Mouse (Mus musculus): ENCODE measurements around the gene Jagn1. TPM values are rescaled to one million over a fixed set of nuclear protein-coding genes. Genes with fewer than 3 reads are reported as not detected.

The Jagn1 gene
- polyA plus RNA-seq, 1 experiment from 2014 or later: 106 TPM

DNA sequence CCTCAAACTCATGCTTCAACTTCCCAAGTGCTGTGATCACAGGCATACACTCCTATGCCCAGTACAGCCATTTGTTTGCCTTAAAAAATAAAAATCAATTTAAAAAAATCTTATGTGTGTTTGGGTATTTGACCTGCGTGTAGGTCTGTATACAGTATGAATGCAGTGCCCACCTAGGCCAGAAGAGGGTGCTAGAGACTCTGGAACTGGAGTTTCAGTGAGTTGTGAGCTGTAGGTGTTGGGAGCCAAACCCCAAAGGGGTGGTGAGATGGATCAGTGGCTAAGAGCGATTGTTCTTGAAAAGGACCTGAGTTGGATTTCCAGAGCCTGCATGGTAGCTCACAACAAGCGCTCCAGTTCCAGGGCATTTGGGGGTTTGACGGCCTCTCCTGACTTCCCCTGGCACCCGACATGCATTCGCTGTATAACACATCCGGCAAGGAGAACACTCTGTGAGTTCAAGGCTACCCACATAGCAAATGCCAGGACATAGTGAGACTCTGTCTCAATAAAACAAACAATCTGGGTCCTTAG lies 1.2 kb upstream of the Jagn1 start:
- no peak overlapping the region for H3K9ac ChIP-seq (ENCODE audit: low read depth, low read length)
- 0 out of 2 replicates have a peak, but pooled peaks have one; percentile 24 for ATAC-seq
- peaks cover 7% of the 10 kb centered on the region for H3K4me1 ChIP-seq (ENCODE audit: control insufficient read depth, insufficient read depth, low read depth, low read length)
- H3K4me3 ChIP-seq (ENCODE audit: low read length): no peak overlapping the region
- H3K27ac ChIP-seq (ENCODE audit: low read depth, low read length): no peak overlapping the region
- 53% methylated on average over 7 of the region's 7 CpGs for WGBS
- no peak overlapping the region for H3K4me2 ChIP-seq (ENCODE audit: low read length)
- no peaks in the 10 kb centered on the region for H3K36me3 ChIP-seq (ENCODE audit: control insufficient read depth, insufficient read depth, low read length)
- no peaks in the 10 kb centered on the region for H3K9me3 ChIP-seq (ENCODE audit: control insufficient read depth, low read length)
- H3K27me3 ChIP-seq (replicated peaks; ENCODE audit: control insufficient read depth, insufficient read depth, low read length): no peaks in the 10 kb centered on the region

DNA sequence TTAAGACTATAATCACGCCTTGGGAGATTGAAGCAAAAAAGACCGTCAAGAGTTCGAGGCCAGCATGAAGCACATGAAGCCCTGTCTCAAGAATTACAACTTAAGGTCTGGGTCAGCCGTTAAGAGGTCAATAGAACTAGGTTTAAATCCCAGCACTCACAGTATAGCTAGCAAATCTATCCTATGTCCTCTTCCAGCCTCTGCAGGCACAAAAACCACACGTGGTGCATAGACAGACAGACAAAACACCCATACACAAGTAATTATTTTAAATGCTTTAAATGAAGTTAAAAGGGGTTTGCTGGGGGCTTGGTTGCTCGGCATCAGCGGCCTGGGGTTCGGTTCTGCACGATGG lies 305 bp upstream of the Jagn1 start:
- H3K36me3 ChIP-seq (ENCODE audit: control insufficient read depth, insufficient read depth, low read length): peaks cover 4% of the 10 kb centered on the region
- H3K9me3 ChIP-seq (ENCODE audit: control insufficient read depth, low read length): no peaks in the 10 kb centered on the region
- H3K9ac ChIP-seq (ENCODE audit: low read depth, low read length): peak overlapping the region; percentile 98
- 41% methylated on average over 9 of the region's 9 CpGs for WGBS
- peak overlapping the region; percentile 79 for H3K27ac ChIP-seq (ENCODE audit: low read depth, low read length)
- peaks cover 7% of the 10 kb centered on the region for H3K4me1 ChIP-seq (ENCODE audit: control insufficient read depth, insufficient read depth, low read depth, low read length)
- H3K4me2 ChIP-seq (ENCODE audit: low read length): peak overlapping the region; percentile 87
- peak; percentile 53 for ATAC-seq
- H3K4me3 ChIP-seq (ENCODE audit: low read length): peak overlapping the region; percentile 95
- H3K27me3 ChIP-seq (replicated peaks; ENCODE audit: control insufficient read depth, insufficient read depth, low read length): no peaks in the 10 kb centered on the region

DNA sequence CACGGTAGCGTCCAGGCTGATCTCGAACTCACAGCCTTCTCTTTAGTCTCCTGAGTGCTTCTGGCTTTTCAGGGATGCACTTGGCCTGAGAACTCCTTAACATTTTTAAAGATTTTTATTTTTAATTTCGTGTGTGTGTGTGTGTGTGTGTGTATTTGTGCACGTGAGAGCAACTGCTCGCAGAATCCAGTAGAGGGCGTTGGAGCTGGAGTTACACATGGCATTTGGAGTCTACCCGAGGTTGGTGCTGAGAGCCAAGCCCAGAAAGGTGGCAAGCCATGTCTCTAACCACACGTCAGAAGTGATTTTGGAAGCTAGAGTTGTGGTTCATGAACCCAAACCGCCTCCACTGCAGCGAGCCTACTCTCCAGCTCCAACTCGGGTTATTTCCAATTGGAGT lies 722 bp downstream of the Jagn1 start:
- peak overlapping the region; percentile 95 for H3K4me3 ChIP-seq (ENCODE audit: low read length)
- H3K9me3 ChIP-seq (ENCODE audit: control insufficient read depth, low read length): no peaks in the 10 kb centered on the region
- ATAC-seq: no peak
- no peaks in the 10 kb centered on the region for H3K27me3 ChIP-seq (replicated peaks; ENCODE audit: control insufficient read depth, insufficient read depth, low read length)
- peaks cover 7% of the 10 kb centered on the region for H3K4me1 ChIP-seq (ENCODE audit: control insufficient read depth, insufficient read depth, low read depth, low read length)
- 50% methylated on average over 12 of the region's 12 CpGs for WGBS
- H3K4me2 ChIP-seq (ENCODE audit: low read length): peak overlapping the region; percentile 87
- peak overlapping the region; percentile 98 for H3K9ac ChIP-seq (ENCODE audit: low read depth, low read length)
- H3K36me3 ChIP-seq (ENCODE audit: control insufficient read depth, insufficient read depth, low read length): peaks cover 14% of the 10 kb centered on the region
- H3K27ac ChIP-seq (ENCODE audit: low read depth, low read length): no peak overlapping the region

DNA sequence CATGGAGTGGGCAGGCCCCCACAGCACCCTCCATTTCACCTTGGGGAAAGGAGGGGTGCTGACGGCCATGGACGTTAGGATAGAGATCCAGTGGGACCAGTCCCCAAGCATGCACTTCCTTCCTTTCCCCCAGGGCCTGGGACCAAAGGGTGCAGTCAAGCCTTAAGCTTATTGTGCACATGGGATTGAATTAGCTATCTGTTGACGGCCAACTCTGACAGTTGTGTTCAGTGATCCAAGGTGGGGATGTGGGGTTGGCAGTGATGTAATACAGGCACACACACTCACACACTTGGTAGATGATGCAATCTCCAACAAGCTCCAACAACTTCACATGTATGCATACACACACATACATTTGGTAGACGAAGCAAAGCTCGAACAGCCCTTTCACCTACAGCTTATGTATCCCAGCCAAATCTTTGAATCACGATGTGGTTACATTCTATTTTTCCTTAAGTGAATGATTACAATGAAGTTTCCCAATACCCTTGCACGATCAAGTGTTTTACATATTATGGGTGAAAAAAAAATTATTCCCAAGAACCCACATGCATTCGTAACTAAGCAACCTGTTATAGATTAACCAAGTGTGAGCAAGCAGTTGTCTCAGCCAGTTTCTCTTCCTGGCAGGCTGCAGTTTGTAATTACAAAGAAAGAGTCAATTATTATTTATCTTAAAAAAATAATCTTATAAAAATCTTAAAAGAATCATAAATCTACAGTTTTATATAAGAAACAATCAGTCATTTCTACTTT lies 2.0 kb downstream of the Jagn1 start:
- peaks cover 19% of the 10 kb centered on the region for H3K36me3 ChIP-seq (ENCODE audit: control insufficient read depth, insufficient read depth, low read length)
- no peak overlapping the region for H3K4me2 ChIP-seq (ENCODE audit: low read length)
- no peaks in the 10 kb centered on the region for H3K27me3 ChIP-seq (replicated peaks; ENCODE audit: control insufficient read depth, insufficient read depth, low read length)
- H3K27ac ChIP-seq (ENCODE audit: low read depth, low read length): no peak overlapping the region
- ATAC-seq: no peak
- 79% methylated on average over 7 of the region's 8 CpGs for WGBS
- H3K9ac ChIP-seq (ENCODE audit: low read depth, low read length): no peak overlapping the region
- peaks cover 7% of the 10 kb centered on the region for H3K4me1 ChIP-seq (ENCODE audit: control insufficient read depth, insufficient read depth, low read depth, low read length)
- no peaks in the 10 kb centered on the region for H3K9me3 ChIP-seq (ENCODE audit: control insufficient read depth, low read length)
- no peak overlapping the region for H3K4me3 ChIP-seq (ENCODE audit: low read length)

DNA sequence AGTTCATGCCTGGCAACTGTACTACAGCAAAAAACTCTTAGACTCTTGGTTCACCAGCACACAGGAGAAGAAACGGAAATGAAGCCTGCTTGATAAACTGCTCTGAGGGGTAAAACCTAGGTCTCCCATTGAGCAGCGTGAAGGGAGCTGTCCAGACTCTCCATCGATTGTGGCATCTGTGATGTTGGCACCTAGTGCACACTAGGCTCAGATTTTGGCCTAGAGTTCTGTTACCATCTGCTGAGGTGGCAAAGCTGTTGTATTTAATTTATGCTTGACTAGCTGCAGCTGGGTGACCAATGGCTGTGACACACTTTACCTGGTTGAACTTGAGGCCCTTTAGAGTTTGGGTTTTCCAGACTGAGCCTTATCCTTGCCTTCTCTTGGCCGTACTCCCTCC lies 5.3 kb downstream of the Jagn1 start:
- 88% methylated on average over 4 of the region's 4 CpGs for WGBS

DNA sequence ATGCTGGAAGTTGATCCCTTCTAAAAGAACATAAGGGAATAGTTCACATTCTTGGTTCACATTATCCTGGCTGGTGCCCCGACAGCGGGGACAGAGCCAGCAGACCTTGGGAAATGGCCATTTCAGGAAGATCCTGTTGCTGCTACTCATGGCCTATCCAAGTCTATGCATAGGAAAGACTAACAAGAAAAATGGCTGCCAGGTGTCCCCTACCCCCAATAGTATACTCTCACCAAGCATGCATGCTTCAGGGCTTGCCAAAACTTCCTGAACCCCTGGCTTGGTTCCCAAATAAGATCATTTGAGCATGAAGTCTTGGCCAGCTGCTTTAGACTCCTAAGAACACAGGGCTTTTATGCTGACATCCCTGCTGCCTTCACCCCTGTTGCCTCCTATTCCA lies 9.5 kb downstream of the Jagn1 start:
- 74% methylated on average over 2 of the region's 2 CpGs for WGBS
- H3K36me3 ChIP-seq (ENCODE audit: control insufficient read depth, insufficient read depth, low read length): peaks cover 17% of the 10 kb centered on the region
- ATAC-seq: peak; percentile 74
- H3K9me3 ChIP-seq (ENCODE audit: control insufficient read depth, low read length): no peaks in the 10 kb centered on the region
- no peak overlapping the region for H3K9ac ChIP-seq (ENCODE audit: low read depth, low read length)
- H3K27me3 ChIP-seq (replicated peaks; ENCODE audit: control insufficient read depth, insufficient read depth, low read length): no peaks in the 10 kb centered on the region
- H3K4me2 ChIP-seq (ENCODE audit: low read length): no peak overlapping the region
- H3K27ac ChIP-seq (ENCODE audit: low read depth, low read length): no peak overlapping the region; the same call in 1 of the 2 replicates
- H3K4me3 ChIP-seq (ENCODE audit: low read length): no peak overlapping the region
- H3K4me1 ChIP-seq (ENCODE audit: control insufficient read depth, insufficient read depth, low read depth, low read length): no peaks in the 10 kb centered on the region

More for the DNA sequence above, 5.3 kb downstream of the Jagn1 start:
- Histone ChIP-seq H3K4me3 (ENCODE audit: low read length) (no peak overlapping the region), H3K4me1 (ENCODE audit: control insufficient read depth, insufficient read depth, low read depth, low read length) (peaks cover 7% of the 10 kb centered on the region), H3K27me3 (replicated peaks; ENCODE audit: control insufficient read depth, insufficient read depth, low read length) (no peaks in the 10 kb centered on the region), H3K4me2 (ENCODE audit: low read length) (no peak overlapping the region), H3K27ac (ENCODE audit: low read depth, low read length) (no peak overlapping the region), H3K9me3 (ENCODE audit: control insufficient read depth, low read length) (no peaks in the 10 kb centered on the region), H3K9ac (ENCODE audit: low read depth, low read length) (no peak overlapping the region), H3K36me3 (ENCODE audit: control insufficient read depth, insufficient read depth, low read length) (peaks cover 19% of the 10 kb centered on the region)
- ATAC-seq: peak; percentile 37; the same call in 1 of the 2 replicates

DNA sequence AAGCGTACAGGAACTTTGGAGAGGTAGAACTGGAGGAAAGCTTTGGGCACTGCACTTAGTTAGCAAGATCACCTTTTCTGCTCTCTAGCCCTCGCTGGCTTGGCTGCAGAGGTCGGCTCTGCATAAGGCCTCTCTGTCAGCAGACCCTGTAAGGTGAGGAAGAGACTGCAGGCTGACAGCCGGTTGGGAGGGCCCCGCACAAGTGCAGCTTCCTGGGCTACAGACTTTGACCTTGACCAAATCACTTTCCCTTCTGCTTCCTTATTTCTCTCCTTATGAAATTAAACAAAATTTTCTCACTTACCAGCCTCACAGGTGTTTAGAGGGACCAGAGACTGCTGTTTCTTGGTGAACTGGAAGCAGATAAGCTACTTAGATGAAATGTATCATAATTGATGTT lies 12.6 kb downstream of the Jagn1 start:
- H3K9ac ChIP-seq (ENCODE audit: low read depth, low read length): no peak overlapping the region
- H3K27me3 ChIP-seq (replicated peaks; ENCODE audit: control insufficient read depth, insufficient read depth, low read length): no peaks in the 10 kb centered on the region

DNA sequence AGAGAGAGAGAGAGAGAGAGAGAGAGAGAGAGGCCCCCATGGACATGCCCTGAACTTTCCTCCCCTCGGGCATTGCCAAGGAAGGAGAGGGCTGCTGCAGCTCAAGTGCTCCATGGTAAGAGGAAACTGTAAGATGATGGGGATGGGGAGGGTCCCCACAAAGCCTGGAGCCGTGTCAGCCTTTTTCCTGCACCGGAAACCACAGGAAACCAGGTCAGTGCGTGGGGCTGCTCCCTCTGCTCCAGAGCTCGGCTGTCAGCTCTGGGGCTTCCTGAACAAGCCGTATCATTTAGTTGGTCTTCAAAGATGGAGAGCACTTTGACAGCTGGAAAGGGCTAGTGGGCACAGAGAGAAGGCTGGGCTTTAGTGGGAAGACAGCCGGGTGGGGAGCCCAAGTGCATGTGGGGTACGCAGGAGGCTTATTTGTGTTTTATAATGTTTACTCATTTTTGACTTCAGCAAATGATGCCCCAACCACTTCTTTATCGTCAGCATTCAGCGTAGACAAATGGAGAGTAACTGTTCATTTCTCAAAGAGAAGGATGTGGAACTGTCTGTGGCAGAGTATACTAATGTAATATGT lies 15.7 kb downstream of the Jagn1 start, which contains the start of gene Il17re:
Gene Il17re, plus strand, starts transcription at position 533 of the 583 bp plus-strand sequence.
- WGBS: 80% methylated on average over 10 of the region's 10 CpGs
- 0 out of 2 replicates have a peak within 1 kb of the TSS, but pooled peaks have one; percentile 2 for H3K9ac ChIP-seq (ENCODE audit: low read depth, low read length)
- H3K4me2 ChIP-seq (ENCODE audit: low read length): no peak within 1 kb of the TSS
- no peak within 1 kb of the TSS for H3K27ac ChIP-seq (ENCODE audit: low read depth, low read length)
- no peaks in the 10 kb centered on the region for H3K27me3 ChIP-seq (replicated peaks; ENCODE audit: control insufficient read depth, insufficient read depth, low read length)
- no peaks in the 10 kb centered on the region for H3K36me3 ChIP-seq (ENCODE audit: control insufficient read depth, insufficient read depth, low read length)
- H3K4me1 ChIP-seq (ENCODE audit: control insufficient read depth, insufficient read depth, low read depth, low read length): no peaks in the 10 kb centered on the region
- no peak for ATAC-seq
- no peak within 1 kb of the TSS for H3K4me3 ChIP-seq (ENCODE audit: low read length)
- H3K9me3 ChIP-seq (ENCODE audit: control insufficient read depth, low read length): no peaks in the 10 kb centered on the region

More for the DNA sequence above, 12.6 kb downstream of the Jagn1 start:
- no peak for ATAC-seq
- Histone ChIP-seq H3K4me1 (ENCODE audit: control insufficient read depth, insufficient read depth, low read depth, low read length) (no peaks in the 10 kb centered on the region), H3K27ac (ENCODE audit: low read depth, low read length) (no peak overlapping the region), H3K36me3 (ENCODE audit: control insufficient read depth, insufficient read depth, low read length) (no peaks in the 10 kb centered on the region), H3K9me3 (ENCODE audit: control insufficient read depth, low read length) (no peaks in the 10 kb centered on the region), H3K4me3 (ENCODE audit: low read length) (no peak overlapping the region), H3K4me2 (ENCODE audit: low read length) (no peak overlapping the region)
- 78% methylated on average over 5 of the region's 5 CpGs for WGBS

DNA sequence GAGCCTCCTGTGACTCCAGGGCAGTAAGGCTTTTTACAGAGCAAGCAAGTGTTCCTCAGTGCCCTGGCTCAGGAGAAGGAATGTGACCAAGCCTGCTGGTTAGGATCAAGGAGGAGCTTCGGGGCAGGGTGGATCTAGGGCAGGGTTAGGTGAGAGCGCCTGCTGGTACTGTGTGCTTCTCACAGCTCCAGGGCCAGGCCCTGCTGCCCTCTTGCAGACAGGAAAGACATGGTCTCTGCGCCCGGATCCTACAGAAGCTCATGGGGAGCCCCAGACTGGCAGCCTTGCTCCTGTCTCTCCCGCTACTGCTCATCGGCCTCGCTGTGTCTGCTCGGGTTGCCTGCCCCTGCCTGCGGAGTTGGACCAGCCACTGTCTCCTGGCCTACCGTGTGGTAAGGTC lies 16.3 kb downstream of the Jagn1 start:
- Histone ChIP-seq H3K27ac (ENCODE audit: low read depth, low read length) (no peak overlapping the region), H3K27me3 (replicated peaks; ENCODE audit: control insufficient read depth, insufficient read depth, low read length) (no peaks in the 10 kb centered on the region), H3K9ac (ENCODE audit: low read depth, low read length) (0 out of 2 replicates have a peak overlapping the region, but pooled peaks have one; percentile 2), H3K36me3 (ENCODE audit: control insufficient read depth, insufficient read depth, low read length) (no peaks in the 10 kb centered on the region), H3K4me3 (ENCODE audit: low read length) (no peak overlapping the region), H3K4me2 (ENCODE audit: low read length) (no peak overlapping the region), H3K4me1 (ENCODE audit: control insufficient read depth, insufficient read depth, low read depth, low read length) (no peaks in the 10 kb centered on the region), H3K9me3 (ENCODE audit: control insufficient read depth, low read length) (no peaks in the 10 kb centered on the region)
- WGBS: 72% methylated on average over 10 of the region's 10 CpGs
- no peak for ATAC-seq
